Mouse (Mus musculus): Measurements from ENCODE around the gene Raph1. TPM values are rescaled to one million over a fixed set of nuclear protein-coding genes. Genes with fewer than 3 reads are reported as not detected.

Raph1 gene
- total RNA-seq, 4 experiments from 2014 or later: 71.6 to 273 (median 178) TPM

Small RNAs within 50 kb of the gene (microRNA-seq; reads per million reads assigned to microRNA genes)
- gene Gm23762: 0 reads per million in 2 experiments

Other genes starting within 250 kb of the Raph1 start
- gene Cyp20a1, start 223.8 kb downstream of the Raph1 start, total RNA-seq (2022): 10 to 100 TPM; 33.7 to 39.6 (median 37.1) TPM
- 10 to 100 TPM; 28.5 to 49.7 (median 42.4) TPM for gene Abi2, start 157.5 kb downstream of the Raph1 start, total RNA-seq (2022)
- gene Cd28, start 149.7 kb upstream of the Raph1 start, total RNA-seq (2022): under 1 TPM; 0.35 to 0.71 (median 0.48) TPM